Mouse (Mus musculus): ENCODE measurements around the gene Rph3a. TPM values are rescaled to one million over a fixed set of nuclear protein-coding genes. Genes with fewer than 3 reads are reported as not detected.

The Rph3a gene
- total RNA-seq (2023), result not detected

DNA sequence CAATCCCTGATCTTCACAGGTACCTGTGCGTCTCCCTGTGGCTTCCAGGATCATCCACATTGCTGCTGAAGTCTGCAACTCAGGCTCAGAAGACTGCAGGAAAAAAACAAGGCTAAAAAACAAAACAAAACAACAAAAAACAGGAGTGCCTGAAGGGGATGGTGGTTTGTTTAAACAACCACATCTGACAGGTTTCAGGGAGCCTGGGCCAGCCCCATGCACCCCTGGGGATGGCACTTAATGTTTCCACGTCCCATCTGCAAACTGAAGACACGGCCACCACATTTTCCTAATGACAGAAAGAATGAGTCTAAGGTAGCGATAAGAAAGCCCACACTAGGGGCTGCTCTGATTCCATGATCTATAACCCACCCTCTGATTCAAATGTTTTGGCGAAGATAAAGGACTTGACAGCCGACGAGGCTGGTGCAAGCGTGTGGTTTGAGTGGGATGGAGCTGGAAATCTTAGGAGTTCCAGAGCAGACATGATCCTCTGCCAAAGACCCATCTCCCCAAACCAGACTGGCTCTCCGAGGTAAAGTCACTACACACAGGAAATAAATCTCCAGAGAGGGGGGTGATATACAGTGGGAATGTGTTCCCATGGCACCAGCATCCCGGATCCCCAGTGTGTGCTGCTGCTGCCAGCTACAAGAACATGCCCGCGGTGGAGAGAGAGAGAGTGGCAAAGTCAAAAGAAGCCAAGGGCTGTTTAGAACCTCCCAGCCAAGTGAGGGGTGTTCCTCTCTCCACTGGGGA is at the start of gene Rph3a:
Gene Rph3a (minus strand): TSS at position 282 of the 759 bp plus-strand sequence.

DNA sequence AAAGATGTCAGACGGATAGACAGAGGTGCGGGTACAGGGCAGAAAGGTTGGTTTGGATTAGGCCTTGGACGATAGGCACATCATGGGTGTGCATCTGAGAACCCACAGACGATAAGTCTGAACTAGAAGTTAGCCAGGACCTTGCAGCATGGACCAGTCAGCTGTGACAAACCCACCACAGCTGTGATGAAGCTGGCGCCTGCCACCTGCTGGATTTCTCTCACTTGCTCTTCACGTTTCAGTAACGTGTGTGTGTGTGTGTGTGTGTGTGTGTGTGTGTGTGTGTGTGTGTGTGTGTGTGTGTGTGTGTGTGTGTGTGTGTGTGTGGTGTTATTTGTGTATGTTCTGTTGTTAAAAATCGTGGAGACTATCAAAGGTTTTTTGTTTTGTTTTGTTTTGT is 95.7 kb downstream of the Rph3a start, which contains the start of gene Oas1d:
Gene Oas1d (plus strand): TSS at position 333 of the 400 bp plus-strand sequence.

GRCm38 (mm10) chr5:120906791-120907733 is 102.8 kb downstream of the Rph3a start, which contains the start of gene Oas1a:
TSS of gene Oas1a (minus strand) at chr5:120907521.

Other genes starting within 250 kb of the Rph3a start
- 10 to 100 TPM; 15.4 to 27.5 TPM for gene Oas3, start 232.4 kb downstream of the Rph3a start, total RNA-seq (2023)
- not detected for gene Oas1e, start 214.6 kb downstream of the Rph3a start, total RNA-seq (2023)
- gene Oas1c, start 197.6 kb downstream of the Rph3a start, total RNA-seq (2023), result 1 to 10 TPM; 1.1 to 2.1 TPM
- not detected for gene Oas1f, start 162.7 kb downstream of the Rph3a start, total RNA-seq (2023)
- gene Oas1h, start 148.7 kb downstream of the Rph3a start, total RNA-seq (2023), result not detected
- 1 to 10 TPM; 5.1 to 5.3 TPM for gene Oas1g, start 122.5 kb downstream of the Rph3a start, total RNA-seq (2023)
- 10 to 100 TPM; 25.3 to 36.7 TPM for gene Oas1a, start 102.6 kb downstream of the Rph3a start, total RNA-seq (2023)
- not detected for gene Oas1d, start 95.6 kb downstream of the Rph3a start, total RNA-seq (2023)
- 10 to 100 TPM; 51.7 to 52.6 TPM for gene Ptpn11, start 181.3 kb upstream of the Rph3a start, total RNA-seq (2023)
- gene Rpl6, start 194.4 kb upstream of the Rph3a start, total RNA-seq (2023), result 1,000 to 10,000 TPM; 1,147 to 1,297 TPM
- gene Hectd4, start 210.1 kb upstream of the Rph3a start, total RNA-seq (2023), result 10 to 100 TPM; 31.2 to 34.1 TPM

Data from monocyte, adult 59 days (primary cell).